Mouse (Mus musculus) T-helper 2 cell (primary cell): ENCODE measurements around the gene Mipep.

ENCODE experiments used
- in situ Hi-C: fragments of 300-600 bp; cut with MboI, MseI; formaldehyde crosslinking; loops from one replicate; pipeline ENCODE4 v1.15.1; 2025; ENCODE audit warnings: high pct_unique_total_duplicates

Gene Mipep

GRCm38 (mm10) chr14:60756271-60756670 is 28.1 kb upstream of the Mipep start:
- in situ Hi-C loops: no loop called here

GRCm38 (mm10) chr14:60757265-60757664 is 27.1 kb upstream of the Mipep start:
- in situ Hi-C loops: no loop called here

- in situ Hi-C loops: no loop called here
These were observed 26.7 kb upstream of the Mipep start for GRCm38 (mm10) chr14:60757722-60758121.

- in situ Hi-C loops: no loop called here
These were observed 25.3 kb upstream of the Mipep start for GRCm38 (mm10) chr14:60759097-60759496.

GRCm38 (mm10) chr14:60761801-60762200 is 22.6 kb upstream of the Mipep start:
- in situ Hi-C loops: no loop called here

GRCm38 (mm10) chr14:60762754-60763153 is 21.6 kb upstream of the Mipep start:
- in situ Hi-C loops: no loop called here

GRCm38 (mm10) chr14:60763746-60764145 is 20.6 kb upstream of the Mipep start:
- in situ Hi-C loops: no loop called here

GRCm38 (mm10) chr14:60764526-60764925 is 19.8 kb upstream of the Mipep start:
- in situ Hi-C loops: no loop called here

GRCm38 (mm10) chr14:60765025-60765424 is 19.3 kb upstream of the Mipep start:
- in situ Hi-C loops: no loop called here

GRCm38 (mm10) chr14:60767884-60768283 is 16.5 kb upstream of the Mipep start, which contains the start of gene C1qtnf9:
C1qtnf9 (plus strand) TSS chr14:60768134.
- in situ Hi-C loops: no loop called here

GRCm38 (mm10) chr14:60769340-60769739 is 15.0 kb upstream of the Mipep start:
- in situ Hi-C loops: no loop called here

- in situ Hi-C loops: no loop called here
These were observed 13.8 kb upstream of the Mipep start for GRCm38 (mm10) chr14:60770594-60770993.

GRCm38 (mm10) chr14:60771057-60771456 is 13.3 kb upstream of the Mipep start:
- in situ Hi-C loops: no loop called here

- in situ Hi-C loops: no loop called here
These were observed 10.9 kb upstream of the Mipep start for GRCm38 (mm10) chr14:60773476-60773875.

GRCm38 (mm10) chr14:60776521-60776920 is 7.9 kb upstream of the Mipep start:
- in situ Hi-C loops: loop anchor here (5.0 kb wide), 1 partner anchor 264 kb away; no protein-coding TSS in a partner anchor

- in situ Hi-C loops: loop anchor here (5.0 kb wide), 1 partner anchor 265 kb away; no protein-coding TSS in a partner anchor
These were observed 6.9 kb upstream of the Mipep start for GRCm38 (mm10) chr14:60777485-60777919.

- in situ Hi-C loops: loop anchor here (5.0 kb wide), 1 partner anchor 267 kb away; no protein-coding TSS in a partner anchor
These were observed 5.2 kb upstream of the Mipep start for GRCm38 (mm10) chr14:60779198-60779597.

- in situ Hi-C loops: loop anchor here (5.0 kb wide), 1 partner anchor 50 kb away; no protein-coding TSS in a partner anchor
These were observed 2.2 kb upstream of the Mipep start for GRCm38 (mm10) chr14:60782121-60782656.

GRCm38 (mm10) chr14:60783196-60783595 is 1.2 kb upstream of the Mipep start:
- in situ Hi-C loops: loop anchor here (5.0 kb wide), 1 partner anchor 51 kb away; no protein-coding TSS in a partner anchor

GRCm38 (mm10) chr14:60790103-60790502 is 5.7 kb downstream of the Mipep start:
- in situ Hi-C loops: no loop called here

- in situ Hi-C loops: loop anchor here (5.0 kb wide), 2 partner anchors 126 to 316 kb away; no protein-coding TSS in a partner anchor
These were observed 12.4 kb downstream of the Mipep start for GRCm38 (mm10) chr14:60796600-60797322.

- in situ Hi-C loops: loop anchor here (5.0 kb wide), 2 partner anchors 125 to 315 kb away; no protein-coding TSS in a partner anchor
These were observed 13.2 kb downstream of the Mipep start for GRCm38 (mm10) chr14:60797596-60797995.

- in situ Hi-C loops: loop anchor here (5.0 kb wide), 2 partner anchors 124 to 314 kb away; no protein-coding TSS in a partner anchor
These were observed 14.3 kb downstream of the Mipep start for GRCm38 (mm10) chr14:60798721-60799120.
